Mouse (Mus musculus) thymus, adult 2 months (tissue): ENCODE measurements around the gene Xirp1. TPM values are rescaled to one million over a fixed set of nuclear protein-coding genes. Genes with fewer than 3 reads are reported as not detected.
A peak's percentile ranks its signal among the peaks of the same experiment; 100 is the strongest.
"Not testable (repeated sequence)": the region's sequence is repeated elsewhere in the genome, so short reads cannot be mapped to it uniquely, and the experiment has no call there.

Source experiments
- DNase-seq: peaks from one replicate; pipeline ENCODE4 v3.0.0; 2021
- H3K27ac ChIP-seq: fragments of 200-500 bp; 2 replicates; pipeline ENCODE4 v1.5.1; 2012; ENCODE audit warnings: low read length, control low read depth; ENCODE audit not compliant: control insufficient read depth, insufficient read depth
- H3K27me3 ChIP-seq: fragments of 200-500 bp; 2 replicates; pipeline ENCODE4 v1.6.1; 2012; ENCODE audit warnings: mild to moderate bottlenecking, low read length, moderate library complexity, mixed read lengths; ENCODE audit not compliant: control insufficient read depth, insufficient read depth
- H3K36me3 ChIP-seq: fragments of 200-500 bp; 2 replicates; pipeline ENCODE4 v1.6.1; 2012; ENCODE audit warnings: mild to moderate bottlenecking, low read length, moderate library complexity; ENCODE audit not compliant: control insufficient read depth, insufficient read depth
- H3K4me1 ChIP-seq: fragments of 200-500 bp; replicated peaks from 2 replicates; pipeline ENCODE4 v1.6.1; 2012; ENCODE audit warnings: low read length; ENCODE audit not compliant: control insufficient read depth, insufficient read depth
- H3K4me3 ChIP-seq: fragments of 200-500 bp; 2 replicates; pipeline ENCODE4 v1.5.1; 2012; ENCODE audit warnings: mild to moderate bottlenecking, low read length, control low read depth, moderate library complexity; ENCODE audit not compliant: control insufficient read depth, insufficient read depth
- CTCF ChIP-seq: fragments of 200-500 bp; IDR thresholded peaks from 2 replicates; pipeline ENCODE4 v1.5.1; 2012; ENCODE audit warnings: mild to moderate bottlenecking, control low read depth, low read length, moderate library complexity, borderline replicate concordance; ENCODE audit not compliant: control insufficient read depth, poor library complexity, insufficient read depth; ENCODE audit errors: extremely low read depth
- POLR2A ChIP-seq: fragments of 200-500 bp; IDR thresholded peaks from 2 replicates; pipeline ENCODE4 v1.6.1; 2012; ENCODE audit warnings: mild to moderate bottlenecking, low read length, control low read depth, moderate library complexity; ENCODE audit not compliant: control insufficient read depth, poor library complexity, insufficient read depth; ENCODE audit errors: extremely low read depth
- WGBS: fragments of 180-500 bp; shearing (Covaris S2); methylation state at CpG from one replicate; pipeline ENCODE4 v1.1.7; 2018; 5-methylcytosine and 5-hydroxymethylcytosine counted together
- polyA plus RNA-seq: library from polyadenylated mRNA; depleted of rRNA; stranded (reverse); fragments of >200 nt; gene quantifications from 2 replicates; pipeline ENCODE4 v1.2.3, GENCODE M21; 2012

The Xirp1 gene
- polyA plus RNA-seq, 1 experiment = 2.3 TPM

- H3K4me1 ChIP-seq = peaks cover 15% of the 10 kb centered on the region
- no peak overlapping the region for H3K27ac ChIP-seq
- no peaks in the 10 kb centered on the region for H3K36me3 ChIP-seq
- no peak overlapping the region for H3K4me3 ChIP-seq
- no peaks in the 10 kb centered on the region for H3K27me3 ChIP-seq
- 97% methylated on average over 6 of the region's 6 CpGs for WGBS
- TF ChIP-seq POLR2A (no peak), CTCF (no peak)
- DNase-seq = no peak
Observed at GRCm38 (mm10) chr9:120014828-120015227, 8.6 kb downstream of the Xirp1 start.

DNA sequence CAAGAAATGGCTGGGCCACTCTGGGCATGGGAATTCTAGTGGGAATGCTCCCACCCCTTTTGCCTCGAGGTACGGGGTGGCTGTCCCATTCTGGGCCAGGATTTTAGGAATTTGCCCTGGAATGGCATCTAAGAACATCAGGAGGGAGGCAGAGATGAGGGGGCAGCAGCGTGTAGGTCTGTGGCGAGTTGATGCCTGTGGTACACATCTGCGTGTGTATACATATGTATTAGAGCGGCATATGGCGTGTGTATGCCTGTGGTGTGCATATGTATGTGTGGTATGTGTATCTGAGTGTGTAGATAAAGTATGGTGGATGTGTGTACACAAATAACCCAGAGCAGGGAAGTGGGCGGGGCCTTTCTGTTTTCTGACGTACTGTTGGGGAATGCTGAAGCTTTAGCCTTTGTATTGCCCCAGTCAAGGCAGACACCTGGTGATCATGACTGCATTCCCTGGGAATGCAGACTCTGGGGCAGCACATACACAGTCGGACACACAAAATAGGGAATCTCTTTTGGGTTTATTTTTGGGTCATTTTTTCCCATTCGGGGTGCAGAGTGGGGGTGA is 10.1 kb downstream of the Xirp1 start:
- Histone ChIP-seq H3K4me3 (no peak overlapping the region), H3K27ac (no peak overlapping the region), H3K36me3 (no peaks in the 10 kb centered on the region), H3K27me3 (no peaks in the 10 kb centered on the region), H3K4me1 (peaks cover 15% of the 10 kb centered on the region)
- DNase-seq = no peak
- WGBS = 89% methylated on average over 11 of the region's 11 CpGs
- TF ChIP-seq CTCF = no peak
- no peak for TF ChIP-seq POLR2A

DNA sequence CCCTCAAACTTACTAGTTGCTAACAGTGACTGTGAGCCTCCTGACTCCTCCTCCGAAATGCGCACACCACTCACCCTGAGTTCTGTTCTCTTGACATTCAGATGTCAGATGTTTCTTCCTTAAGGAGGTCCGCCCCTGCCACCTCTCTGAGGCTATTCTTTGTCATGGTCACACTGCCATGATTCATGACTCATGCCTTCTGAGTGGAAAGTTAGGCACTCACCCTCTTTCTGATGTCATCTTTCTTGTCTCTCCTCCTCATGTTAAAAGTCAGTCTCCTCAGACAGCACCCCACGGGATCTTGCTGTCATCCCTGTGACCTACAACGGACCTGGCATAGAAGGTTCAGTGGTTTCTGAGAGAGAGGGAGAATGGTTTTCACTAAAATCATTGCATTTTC is 10.6 kb downstream of the Xirp1 start:
- Histone ChIP-seq H3K4me3 (no peak overlapping the region), H3K4me1 (peaks cover 10% of the 10 kb centered on the region), H3K27me3 (no peaks in the 10 kb centered on the region), H3K27ac (no peak overlapping the region), H3K36me3 (no peaks in the 10 kb centered on the region)
- no peak for TF ChIP-seq CTCF
- TF ChIP-seq POLR2A = no peak
- WGBS = 92% methylated on average over 5 of the region's 5 CpGs
- DNase-seq = no peak

- WGBS = 89% methylated on average over 6 of the region's 6 CpGs
- not testable (repeated sequence) for H3K4me1 ChIP-seq, H3K36me3 ChIP-seq, H3K27me3 ChIP-seq, H3K27ac ChIP-seq, DNase-seq, H3K4me3 ChIP-seq
Observed at GRCm38 (mm10) chr9:120012161-120012560, 11.2 kb downstream of the Xirp1 start.

DNA sequence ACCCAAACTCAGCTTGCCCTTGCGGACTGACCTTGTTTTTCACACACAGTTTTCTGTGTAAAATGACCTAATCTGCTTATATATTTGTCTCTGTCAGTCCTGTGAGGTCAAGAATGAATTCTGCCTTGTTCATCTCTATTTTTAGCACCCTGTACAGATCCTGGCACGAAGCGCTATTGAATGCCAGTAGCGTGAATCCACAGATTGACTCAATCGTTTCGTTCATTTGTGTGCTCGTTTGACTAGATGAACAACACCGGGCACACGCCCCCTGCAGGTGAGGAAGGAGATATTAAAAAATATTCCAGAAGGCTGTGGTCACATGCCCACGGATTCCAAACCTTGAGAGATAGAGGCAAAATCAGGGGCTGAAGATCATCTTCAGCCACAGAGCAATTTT is 11.9 kb downstream of the Xirp1 start:
- Histone ChIP-seq H3K4me3 (no peak overlapping the region), H3K27me3 (no peaks in the 10 kb centered on the region), H3K4me1 (peaks cover 5% of the 10 kb centered on the region), H3K27ac (no peak overlapping the region), H3K36me3 (no peaks in the 10 kb centered on the region)
- DNase-seq = peak; percentile 62
- WGBS = under 1% methylated on average over 10 of the region's 10 CpGs
- no peak for TF ChIP-seq CTCF
- TF ChIP-seq POLR2A = no peak

DNA sequence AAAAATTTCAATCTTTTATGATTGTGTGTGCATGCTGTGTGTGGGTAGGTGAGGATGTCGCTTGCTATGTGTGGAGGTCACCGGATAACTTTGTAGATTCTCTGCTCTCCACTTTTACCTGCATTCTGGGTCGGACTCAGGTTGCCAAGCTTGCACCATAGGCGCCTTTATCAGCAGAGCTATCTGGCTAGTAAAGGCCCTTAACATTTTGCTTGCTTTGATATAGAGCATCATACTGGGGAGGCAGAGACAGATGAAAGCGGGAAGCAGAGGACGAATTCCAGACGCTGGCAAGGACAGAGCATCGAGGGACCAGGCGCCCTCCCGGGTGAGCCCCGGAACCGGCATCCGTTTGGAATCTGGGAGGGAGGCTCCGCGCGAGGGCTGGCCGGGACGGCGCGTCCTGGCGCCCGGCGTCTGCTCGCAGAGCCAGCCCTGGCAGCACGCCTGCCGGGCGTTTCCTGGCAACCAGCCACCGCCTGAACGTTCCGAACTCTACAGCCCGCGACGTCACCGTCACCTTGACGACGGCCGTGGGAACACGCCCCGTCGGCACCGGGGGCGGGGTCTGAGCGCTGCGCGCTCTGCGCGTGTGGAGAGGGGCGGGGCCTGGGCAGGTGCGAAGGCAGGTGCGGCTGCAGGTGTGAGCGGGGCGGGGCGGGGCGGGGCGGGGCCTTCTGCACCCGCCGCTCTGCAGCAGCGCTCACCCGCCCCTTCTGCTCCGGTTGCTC is 12.5 kb downstream of the Xirp1 start:
- WGBS = 6% methylated on average over 60 of the region's 60 CpGs
- no peak; the same call in 1 of the 2 replicates for TF ChIP-seq POLR2A
- 0 out of 2 replicates have a peak, but pooled peaks have one; percentile 54 for TF ChIP-seq CTCF
- Histone ChIP-seq H3K4me3 (peak overlapping the region; percentile 10; the same call in 1 of the 2 replicates), H3K27me3 (no peaks in the 10 kb centered on the region), H3K36me3 (no peaks in the 10 kb centered on the region), H3K27ac (no peak overlapping the region), H3K4me1 (peaks cover 5% of the 10 kb centered on the region)
- DNase-seq = peak; percentile 97
